Mouse (Mus musculus) brain, embryonic 14.5 days (tissue): Measurements from ENCODE around the gene Prl6a1. TPM values are rescaled to one million over a fixed set of nuclear protein-coding genes. Genes with fewer than 3 reads are reported as not detected.

Experiments used
- DNase-seq: peaks from one replicate; pipeline ENCODE4 v3.0.0-alpha.2; 2011; ENCODE audit warnings: low read depth
- CTCF ChIP-seq: fragments of 200-500 bp; IDR thresholded peaks from 2 replicates; pipeline ENCODE4 v1.5.1; 2012; ENCODE audit warnings: inconsistent platforms, mild to moderate bottlenecking, moderate library complexity, borderline replicate concordance; ENCODE audit not compliant: insufficient read depth, insufficient read length; ENCODE audit errors: extremely low read depth
- POLR2A ChIP-seq: fragments of 200-500 bp; IDR thresholded peaks from 2 replicates; pipeline ENCODE4 v1.6.1; 2012; ENCODE audit warnings: mild to moderate bottlenecking, inconsistent platforms, borderline replicate concordance; ENCODE audit not compliant: poor library complexity, insufficient read depth, insufficient read length, severe bottlenecking; ENCODE audit errors: extremely low read depth
- polyA plus RNA-seq: library from polyadenylated mRNA; depleted of rRNA; stranded (reverse); fragments of >200 nt; gene quantifications from 2 replicates; pipeline ENCODE4 v1.2.3, GENCODE M21; 2012; rRNA removed

Prl6a1 gene
- 0.14 TPM in 1 of 2 replicates, not detected in the other for polyA plus RNA-seq

DNA sequence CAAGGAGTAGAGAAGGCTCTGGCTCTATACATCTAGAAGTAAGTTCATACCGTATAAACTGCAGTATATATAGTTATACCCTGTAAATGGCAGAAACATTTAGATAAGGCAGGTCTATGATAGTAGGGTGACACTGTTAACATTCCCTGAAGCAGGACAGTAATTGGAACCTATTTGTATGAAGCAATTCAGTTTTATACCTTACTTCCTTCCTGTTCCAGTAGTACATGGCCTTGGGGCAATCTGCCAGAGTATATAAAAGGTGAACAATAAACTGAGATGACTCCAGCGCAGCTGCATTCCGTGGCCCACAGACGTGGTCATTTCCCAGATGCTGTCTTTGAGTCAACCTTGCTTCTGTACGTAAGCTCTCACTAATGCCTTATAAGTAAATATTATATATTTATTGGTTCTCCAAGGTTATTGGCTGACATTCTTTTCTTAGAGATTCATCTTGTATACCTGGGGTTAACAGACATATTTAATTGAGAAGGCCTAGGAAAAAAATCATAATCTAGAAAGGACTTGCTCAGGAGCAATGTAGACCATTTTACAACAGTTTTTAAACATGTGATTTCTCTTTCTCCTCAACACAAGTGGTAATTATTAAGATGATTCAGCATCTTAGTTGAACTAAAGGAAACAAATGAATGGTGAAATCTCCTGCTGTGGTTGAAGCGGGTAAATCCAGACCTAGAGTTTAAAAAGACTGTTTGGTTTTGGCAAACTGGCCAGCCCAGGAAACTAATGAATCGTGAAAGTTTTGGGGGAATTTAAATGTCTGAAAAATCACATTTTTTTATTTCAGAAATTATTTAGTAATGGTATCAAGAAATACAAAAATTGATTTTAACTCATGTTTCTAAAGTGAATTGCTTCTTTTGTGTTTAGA is at the start of gene Prl6a1:
Gene Prl6a1 (plus strand): TSS at position 294 of the 892 bp plus-strand sequence.
- TF ChIP-seq POLR2A (no peak), CTCF (no peak)
- no peak for DNase-seq

DNA sequence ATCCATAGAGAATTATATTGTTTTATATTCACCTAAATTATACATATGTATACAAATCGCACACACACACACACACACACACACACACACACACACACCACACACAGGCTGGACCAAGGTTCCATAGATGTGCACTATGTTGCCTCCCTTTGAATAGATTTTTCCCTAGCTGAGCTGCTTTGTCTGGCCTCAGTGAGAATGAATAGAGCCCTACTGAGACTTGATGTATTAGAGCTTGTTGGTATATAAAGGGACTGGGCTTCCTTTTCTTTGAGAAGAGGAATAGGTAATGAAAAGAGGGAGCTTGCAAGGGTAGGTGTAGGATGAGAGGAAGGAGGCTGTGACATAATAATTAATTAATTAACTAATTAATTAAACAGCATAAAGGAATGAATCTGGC is 22.6 kb downstream of the Prl6a1 start:
- TF ChIP-seq POLR2A = no peak
- TF ChIP-seq CTCF = no peak
- peak; percentile 73 for DNase-seq

DNA sequence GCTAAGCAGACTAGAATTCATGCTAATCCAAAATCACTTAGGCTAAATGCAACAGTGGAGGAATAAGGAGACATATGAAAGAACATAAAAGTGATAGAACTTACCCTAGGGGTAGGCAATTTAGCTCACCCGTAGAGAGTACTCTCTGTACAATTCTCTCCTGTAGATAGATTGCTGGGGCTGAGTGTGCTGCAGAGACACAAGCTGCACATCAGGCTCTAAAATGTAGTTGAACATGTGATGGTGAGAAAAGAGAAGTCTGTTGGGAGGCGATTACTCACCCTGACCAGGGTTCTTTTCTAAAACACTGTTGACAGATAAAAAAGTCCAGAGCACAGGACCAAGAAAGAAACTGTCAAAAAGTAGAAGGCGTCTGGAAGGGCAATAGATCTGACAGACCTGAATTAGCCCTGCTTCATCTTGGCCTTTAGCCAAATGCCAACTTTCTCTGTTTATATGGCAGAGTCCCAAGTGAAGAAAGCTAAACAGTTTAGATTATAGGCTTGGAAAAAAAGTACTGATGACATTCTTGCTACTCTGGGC is 30.4 kb downstream of the Prl6a1 start:
- DNase-seq = peak; percentile 31
- no peak for TF ChIP-seq CTCF
- TF ChIP-seq POLR2A = no peak

DNA sequence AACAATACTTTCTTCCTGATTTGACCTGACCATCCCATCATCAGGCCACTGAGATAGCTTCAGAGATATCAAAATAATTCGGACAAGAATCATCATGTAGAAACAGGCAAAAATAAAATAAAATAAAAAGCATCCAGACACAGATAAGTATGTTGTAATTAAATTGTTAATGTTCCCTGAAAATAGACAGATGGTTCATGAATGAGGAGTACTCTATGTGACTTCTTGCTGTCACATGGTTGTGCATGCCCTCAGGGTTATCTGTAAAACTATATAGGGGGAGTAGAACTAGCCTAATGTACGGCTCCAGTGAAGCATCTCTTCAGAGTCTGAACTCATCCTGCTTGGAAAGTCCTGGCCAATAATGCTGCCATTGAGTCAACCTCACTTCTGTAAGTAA is 32.9 kb downstream of the Prl6a1 start, which contains the start of gene Prl8a2:
Gene Prl8a2 (plus strand): TSS at position 301 of the 400 bp plus-strand sequence.
- no peak for TF ChIP-seq CTCF
- DNase-seq = no peak

Other genes starting within 250 kb of the Prl6a1 start
- not detected in 2 replicates for gene Prl3d1, start 218.4 kb upstream of the Prl6a1 start, polyA plus RNA-seq
- gene Prl3d2, start 190.9 kb upstream of the Prl6a1 start, polyA plus RNA-seq = not detected in 2 replicates
- not detected in 2 replicates for gene Prl3d3, start 155.8 kb upstream of the Prl6a1 start, polyA plus RNA-seq
- not detected in 2 replicates for gene Prl3c1, start 116.0 kb upstream of the Prl6a1 start, polyA plus RNA-seq
- gene Prl3b1, start 70.8 kb upstream of the Prl6a1 start, polyA plus RNA-seq = 1.3 and 3.2 TPM in 2 replicates
- not detected in 2 replicates for gene Prl3a1, start 53.2 kb upstream of the Prl6a1 start, polyA plus RNA-seq
- gene Prl8a2, start 33.0 kb downstream of the Prl6a1 start, polyA plus RNA-seq = 0.13 TPM in 1 of 2 replicates, not detected in the other
- 0.19 and 1.3 TPM in 2 replicates for gene Prl2b1, start 78.2 kb downstream of the Prl6a1 start, polyA plus RNA-seq
- gene Prl8a6, start 126.1 kb downstream of the Prl6a1 start, polyA plus RNA-seq = not detected in 2 replicates
- not detected in 2 replicates for gene Prl8a8, start 200.6 kb downstream of the Prl6a1 start, polyA plus RNA-seq